Mouse (Mus musculus) kidney, embryonic 16.5 days (tissue): ENCODE results near the gene Hikeshi. TPM values are rescaled to one million over a fixed set of nuclear protein-coding genes. Genes with fewer than 3 reads are reported as not detected.

Source experiments
- ATAC-seq: fragments of 200-750 bp; cut with Nextera tagmentation; 2 replicates; pipeline ENCODE4 v1.8.0; 2017; ENCODE audit warnings: moderate TSS enrichment; ENCODE audit not compliant: low FRiP score, low TSS enrichment
- H3K27ac ChIP-seq: fragments of 300-500 bp; sonication (generic); 2 replicates; pipeline ENCODE4 v1.5.1; 2014; ENCODE audit warnings: low read length
- H3K27me3 ChIP-seq: fragments of 300-500 bp; sonication (generic); 2 replicates; pipeline ENCODE4 v1.6.1; 2014; ENCODE audit warnings: low read length, control low read depth, mixed read lengths; ENCODE audit not compliant: insufficient read depth
- H3K36me3 ChIP-seq: fragments of 300-500 bp; sonication (generic); 2 replicates; pipeline ENCODE4 v1.6.1; 2014; ENCODE audit warnings: low read length, control low read depth, mixed read lengths; ENCODE audit not compliant: insufficient read depth
- H3K4me1 ChIP-seq: fragments of 300-500 bp; sonication (generic); 2 replicates; pipeline ENCODE4 v1.6.1; 2014; ENCODE audit warnings: low read length, control low read depth, mixed read lengths; ENCODE audit not compliant: insufficient read depth
- H3K4me2 ChIP-seq: fragments of 300-500 bp; sonication (generic); replicated peaks from 2 replicates; pipeline ENCODE4 v1.6.1; 2014; ENCODE audit warnings: low read depth, low read length
- H3K4me3 ChIP-seq: fragments of 300-500 bp; sonication (generic); 2 replicates; pipeline ENCODE4 v1.5.1; 2014; ENCODE audit warnings: mild to moderate bottlenecking, low read length
- H3K9ac ChIP-seq: fragments of 300-500 bp; sonication (generic); replicated peaks from 2 replicates; pipeline ENCODE4 v1.6.1; 2014; ENCODE audit warnings: low read length
- H3K9me3 ChIP-seq: fragments of 300-500 bp; sonication (generic); 2 replicates; pipeline ENCODE4 v1.6.1; 2016; ENCODE audit warnings: low read length, control low read depth
- WGBS: fragments of 180-500 bp; shearing (Covaris S2); extraction: QIAGEN DNeasy Blood & Tissue Kit; methylation state at CpG from one replicate; pipeline ENCODE4 v1.1.7; 2014; 5-methylcytosine and 5-hydroxymethylcytosine counted together
- polyA plus RNA-seq: library from polyadenylated mRNA; unstranded; fragments of >200 nt; fragmentation: Nextera tagmentation; extraction: Ambion mirVana; gene quantifications from 2 replicates; pipeline ENCODE4 v1.2.1, GENCODE M21; 2015

Hikeshi gene
- polyA plus RNA-seq, 1 experiment from 2014 or later, result 138 TPM

DNA sequence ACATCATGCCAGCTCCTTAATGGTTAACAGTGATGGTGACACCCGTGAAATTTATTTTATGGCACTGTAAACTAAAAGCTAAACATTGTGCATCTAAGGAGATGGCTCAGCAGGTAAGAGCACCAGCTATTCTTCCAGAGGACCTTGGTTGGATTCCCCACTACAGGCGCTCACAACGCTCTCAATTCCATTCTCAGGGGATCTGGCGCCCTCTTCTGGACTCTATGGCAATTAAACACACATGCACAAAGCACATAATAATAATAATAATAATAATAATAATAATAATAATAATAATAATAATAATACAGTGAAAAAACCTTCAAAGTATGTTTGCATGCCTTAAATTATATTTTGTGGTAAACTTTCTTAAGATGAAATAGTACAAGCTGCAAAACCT lies 49.1 kb downstream of the Hikeshi start:
- WGBS, result 47% methylated on average over 4 of the region's 4 CpGs
- H3K27me3 ChIP-seq, result no peaks in the 10 kb centered on the region
- no peaks in the 10 kb centered on the region for H3K9me3 ChIP-seq
- ATAC-seq, result no peak
- H3K9ac ChIP-seq, result no peak overlapping the region
- H3K4me2 ChIP-seq, result no peak overlapping the region
- H3K4me3 ChIP-seq, result no peak overlapping the region
- H3K36me3 ChIP-seq, result no peaks in the 10 kb centered on the region
- no peaks in the 10 kb centered on the region for H3K4me1 ChIP-seq
- no peak overlapping the region for H3K27ac ChIP-seq

GRCm38 (mm10) chr7:89891412-89891811 lies 49.6 kb downstream of the Hikeshi start:
- WGBS, result 63% methylated on average over 5 of the region's 5 CpGs

DNA sequence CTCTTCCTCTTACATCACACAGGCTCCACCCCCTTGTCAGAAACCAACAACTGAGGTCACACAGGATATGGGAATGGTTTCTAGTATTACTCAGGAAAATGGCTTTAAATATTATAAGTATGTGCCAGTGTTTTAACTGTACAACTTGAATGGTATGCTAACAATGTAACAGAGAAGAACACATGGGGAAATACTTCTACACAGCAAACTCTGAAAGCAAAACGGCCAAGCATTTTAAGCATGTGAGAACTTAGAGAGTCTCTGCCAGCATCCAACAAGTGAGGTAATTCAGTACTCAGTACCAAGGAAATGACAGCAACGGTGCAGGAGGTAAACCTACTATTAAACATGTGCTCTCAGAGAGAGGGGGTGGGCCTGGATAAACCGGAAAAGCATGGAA lies 56.5 kb downstream of the Hikeshi start:
- Histone ChIP-seq H3K4me2 (no peak overlapping the region), H3K27me3 (no peaks in the 10 kb centered on the region), H3K4me1 (no peaks in the 10 kb centered on the region), H3K9me3 (no peaks in the 10 kb centered on the region), H3K27ac (no peak overlapping the region), H3K36me3 (no peaks in the 10 kb centered on the region), H3K9ac (no peak overlapping the region), H3K4me3 (no peak overlapping the region)
- ATAC-seq, result no peak
- WGBS, result 52% methylated on average over 3 of the region's 3 CpGs

More at GRCm38 (mm10) chr7:89891412-89891811, 49.6 kb downstream of the Hikeshi start:
- no peaks in the 10 kb centered on the region for H3K27me3 ChIP-seq
- H3K9me3 ChIP-seq, result no peaks in the 10 kb centered on the region
- no peaks in the 10 kb centered on the region for H3K4me1 ChIP-seq
- H3K4me2 ChIP-seq, result no peak overlapping the region
- ATAC-seq, result no peak
- H3K27ac ChIP-seq, result no peak overlapping the region
- H3K4me3 ChIP-seq, result no peak overlapping the region
- no peaks in the 10 kb centered on the region for H3K36me3 ChIP-seq
- no peak overlapping the region for H3K9ac ChIP-seq

- WGBS, result 70% methylated on average over 1 of the region's 1 CpGs
- no peaks in the 10 kb centered on the region for H3K27me3 ChIP-seq
- no peaks in the 10 kb centered on the region for H3K4me1 ChIP-seq
- ATAC-seq, result no peak
- no peaks in the 10 kb centered on the region for H3K9me3 ChIP-seq
- no peaks in the 10 kb centered on the region for H3K36me3 ChIP-seq
- no peak overlapping the region for H3K4me3 ChIP-seq
- H3K9ac ChIP-seq, result no peak overlapping the region
- H3K27ac ChIP-seq, result no peak overlapping the region
- no peak overlapping the region for H3K4me2 ChIP-seq
Observed at GRCm38 (mm10) chr7:89879686-89880085, 61.3 kb downstream of the Hikeshi start.

Other genes with a start within 250 kb of the Hikeshi start
- 0.14 and 0.25 TPM in 2 replicates for gene Ccdc81, start 37.6 kb downstream of the Hikeshi start, polyA plus RNA-seq
- gene Eed, start 39.8 kb upstream of the Hikeshi start, polyA plus RNA-seq, result 68.3 and 76.6 TPM in 2 replicates
- gene Picalm, start 189.0 kb upstream of the Hikeshi start, polyA plus RNA-seq, result 34.7 and 39.9 TPM in 2 replicates